In the genomic region with DNA sequence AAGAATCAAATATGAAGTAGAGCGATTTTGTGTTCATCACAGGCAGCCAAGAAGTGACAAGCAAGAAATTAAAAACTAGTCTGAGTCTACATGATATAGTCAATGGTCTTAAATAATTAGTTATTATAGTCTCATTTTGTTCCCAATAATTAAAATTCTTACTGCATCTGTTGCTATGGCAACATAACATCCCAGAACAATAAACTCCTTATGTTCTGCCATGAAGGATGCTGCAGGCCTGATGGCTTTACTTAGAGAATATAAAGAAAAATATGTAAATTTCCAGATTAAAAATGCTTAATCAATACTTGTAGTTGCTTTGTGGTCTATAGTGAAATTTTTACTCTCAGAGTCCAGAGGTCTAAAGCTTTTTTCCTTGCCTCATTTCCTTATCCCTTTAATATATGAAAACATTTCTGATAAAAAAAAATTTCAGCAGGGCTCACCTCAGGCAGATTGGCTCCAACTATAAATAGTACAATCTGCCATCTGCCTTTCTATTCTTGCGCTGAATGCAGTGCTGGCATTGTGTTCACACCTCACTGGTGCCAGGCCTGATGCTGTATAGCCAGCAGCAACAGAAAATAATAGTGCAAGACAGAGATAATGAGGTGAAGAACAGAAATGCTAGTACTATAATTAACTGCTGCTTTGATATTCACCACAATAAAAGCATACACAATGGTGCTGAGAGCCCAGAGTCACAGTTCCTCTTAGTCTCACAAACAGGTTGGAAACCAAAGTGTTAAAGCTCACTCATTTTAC, we compare ENCODE assay signal across 9 mouse cellular contexts.
DNase-seq lines count a peak whose midpoint lies in the region; ATAC-seq lines count a peak whose summit lies in the region.
"Had no signal": no experiment of that assay in that cellular context is flagged by ENCODE, and none has a peak within 500 bp of the region (broad histone marks: within the 10 kb centered on the region; RNA-seq: fewer than 3 reads in every experiment).

No protein-coding gene starts in this region.

- H3K27ac ChIP-seq in forebrain, embryonic 14.5 days (ENCODE audit: low read depth, low read length), result peak overlapping the region; percentile 67
- H3K27ac ChIP-seq in hindbrain, embryonic 14.5 days, result peak overlapping the region; percentile 66
- H3K27ac ChIP-seq in midbrain, embryonic 14.5 days (replicated peaks; ENCODE audit: low read depth, low read length), result peak overlapping the region; percentile 46

- H3K9me3 ChIP-seq in forebrain, embryonic 14.5 days (replicated peaks; ENCODE audit: control insufficient read depth, low read length), result no peaks in the 10 kb centered on the region
- H3K9me3 ChIP-seq in hindbrain, embryonic 14.5 days (ENCODE audit: control insufficient read depth, low read length), result no peaks in the 10 kb centered on the region
- H3K9me3 ChIP-seq in midbrain, embryonic 14.5 days (ENCODE audit: control insufficient read depth, low read length), result no peaks in the 10 kb centered on the region

- WGBS in forebrain, embryonic 14.5 days, result 22% methylated on average over 2 of the region's 2 CpGs
- WGBS in hindbrain, embryonic 14.5 days, result 35% methylated on average over 2 of the region's 2 CpGs
- WGBS in midbrain, embryonic 14.5 days, result 42% methylated on average over 2 of the region's 2 CpGs

- H3K27me3 ChIP-seq in forebrain, embryonic 14.5 days (replicated peaks; ENCODE audit: control insufficient read depth, insufficient read depth, low read length), result no peaks in the 10 kb centered on the region
- no peaks in the 10 kb centered on the region for H3K27me3 ChIP-seq in hindbrain, embryonic 14.5 days (ENCODE audit: control insufficient read depth, insufficient read depth, low read length)
- H3K27me3 ChIP-seq in midbrain, embryonic 14.5 days (ENCODE audit: control insufficient read depth, insufficient read depth, low read length), result no peaks in the 10 kb centered on the region

- H3K36me3 ChIP-seq in forebrain, embryonic 14.5 days (ENCODE audit: control insufficient read depth, insufficient read depth, low read length), result no peaks in the 10 kb centered on the region
- no peaks in the 10 kb centered on the region for H3K36me3 ChIP-seq in hindbrain, embryonic 14.5 days (replicated peaks; ENCODE audit: control insufficient read depth, insufficient read depth)
- H3K36me3 ChIP-seq in midbrain, embryonic 14.5 days (ENCODE audit: control insufficient read depth, insufficient read depth, low read length), result no peaks in the 10 kb centered on the region

- no peak overlapping the region for H3K4me3 ChIP-seq in forebrain, embryonic 14.5 days (ENCODE audit: low read depth, low read length)
- H3K4me3 ChIP-seq in hindbrain, embryonic 14.5 days (replicated peaks; ENCODE audit: low read length), result no peak overlapping the region
- H3K4me3 ChIP-seq in midbrain, embryonic 14.5 days (replicated peaks; ENCODE audit: low read depth, low read length), result no peak overlapping the region

- ATAC-seq in cerebellum, adult (ENCODE audit: insufficient number of reproducible peaks, low FRiP score, low TSS enrichment), result peak; percentile 99
- peak; percentile 88 for ATAC-seq in forebrain, embryonic 14.5 days
- peak; percentile 87 for ATAC-seq in hindbrain, embryonic 14.5 days (ENCODE audit: low FRiP score)
- ATAC-seq in midbrain, embryonic 14.5 days (ENCODE audit: low FRiP score, low TSS enrichment), result peak; percentile 81
- ATAC-seq in megakaryocyte progenitor cell, adult 5-6 weeks (replicated peaks; ENCODE audit: poor library complexity), result no peak

- H3K4me1 ChIP-seq in forebrain, embryonic 14.5 days (ENCODE audit: control insufficient read depth, insufficient read depth, low read length), result peaks cover 13% of the 10 kb centered on the region
- H3K4me1 ChIP-seq in hindbrain, embryonic 14.5 days (replicated peaks; ENCODE audit: control insufficient read depth, insufficient read depth, low read length), result peaks cover 20% of the 10 kb centered on the region; the same call in 1 of the 2 replicates
- H3K4me1 ChIP-seq in midbrain, embryonic 14.5 days (ENCODE audit: control insufficient read depth, insufficient read depth, low read length), result peaks cover 13% of the 10 kb centered on the region; the same call in 1 of the 2 replicates

- no peak overlapping the region for H3K9ac ChIP-seq in forebrain, embryonic 14.5 days (ENCODE audit: low read length)
- H3K9ac ChIP-seq in hindbrain, embryonic 14.5 days, result no peak overlapping the region
- no peak overlapping the region for H3K9ac ChIP-seq in midbrain, embryonic 14.5 days (replicated peaks; ENCODE audit: low read length)

- H3K4me2 ChIP-seq in forebrain, embryonic 14.5 days (ENCODE audit: low read length), result 0 out of 2 replicates have a peak overlapping the region, but pooled peaks have one; percentile 1
- H3K4me2 ChIP-seq in hindbrain, embryonic 14.5 days (replicated peaks), result no peak overlapping the region
- no peak overlapping the region for H3K4me2 ChIP-seq in midbrain, embryonic 14.5 days (ENCODE audit: low read length)

- peak; percentile 91 for DNase-seq in forebrain, embryonic 14.5 days (ENCODE audit: low spot score)
- DNase-seq in hindbrain, embryonic 14.5 days (ENCODE audit: low spot score), result peak; percentile 57
- peak; percentile 71 for DNase-seq in midbrain, embryonic 14.5 days
- DNase-seq in kidney, postnatal 25 days, result no peak
- no peak for DNase-seq in ovary, adult 18-20 months (ENCODE audit: low spot score)
- DNase-seq in adrenal gland, postnatal 25 days, result no peak
- DNase-seq: kidney, adult 18-20 months had no signal

Comparison
In these comparisons a context has a peak if more than half of its experiments do, and no peak if none do; other contexts are left out.
1. DNase-seq: peak in forebrain, embryonic 14.5 days (single experiment), hindbrain, embryonic 14.5 days (single experiment) and midbrain, embryonic 14.5 days (single experiment); none in kidney, postnatal 25 days (0 of 2), ovary, adult 18-20 months (single experiment) and adrenal gland, postnatal 25 days (single experiment).
2. Peak in every context shown above with its lines, with median percentiles within 50 percentile points of each other: H3K27ac ChIP-seq.